Mouse (Mus musculus) hindbrain, postnatal 0 days (tissue): ENCODE measurements at regions not wholly inside any gene's neighbourhood (a gene's known extent, or its start where the extent isn't known, plus 50 kb on each side); places are given as distances from the start of the nearest gene placed in this dataset.

Experiments
- ATAC-seq: fragments of 200-750 bp; cut with Nextera tagmentation; 2 replicates; pipeline ENCODE4 v1.8.0; 2017; ENCODE audit warnings: mild to moderate bottlenecking, moderate TSS enrichment, moderate library complexity
- DNase-seq: peaks from one replicate; pipeline ENCODE4 v3.0.0-alpha.2; 2015; ENCODE audit warnings: low spot score
- H3K27ac ChIP-seq: fragments of 300-500 bp; sonication (generic); 2 replicates; pipeline ENCODE4 v1.5.1; 2014; ENCODE audit warnings: mild to moderate bottlenecking
- H3K27me3 ChIP-seq: fragments of 300-500 bp; sonication (generic); 2 replicates; pipeline ENCODE4 v1.6.1; 2014; ENCODE audit warnings: low read length, mixed read lengths; ENCODE audit not compliant: insufficient read depth
- H3K36me3 ChIP-seq: fragments of 300-500 bp; sonication (generic); 2 replicates; pipeline ENCODE4 v1.6.1; 2014; ENCODE audit warnings: low read length, mixed read lengths; ENCODE audit not compliant: insufficient read depth
- H3K4me1 ChIP-seq: fragments of 300-500 bp; sonication (generic); 2 replicates; pipeline ENCODE4 v1.6.1; 2014; ENCODE audit warnings: antibody characterized with exemption, low read length, mixed read lengths; ENCODE audit not compliant: insufficient read depth
- H3K4me2 ChIP-seq: fragments of 300-500 bp; sonication (generic); 2 replicates; pipeline ENCODE4 v1.6.1; 2014; ENCODE audit warnings: low read depth, mild to moderate bottlenecking, low read length, moderate library complexity, mixed read lengths
- H3K4me3 ChIP-seq: fragments of 300-500 bp; sonication (generic); 2 replicates; pipeline ENCODE4 v1.5.1; 2014; ENCODE audit warnings: low read length
- H3K9ac ChIP-seq: fragments of 300-500 bp; sonication (generic); replicated peaks from 2 replicates; pipeline ENCODE4 v1.6.1; 2014; ENCODE audit warnings: mild to moderate bottlenecking, low read length, moderate library complexity, mixed read lengths
- H3K9me3 ChIP-seq: fragments of 300-500 bp; sonication (generic); 2 replicates; pipeline ENCODE4 v1.6.1; 2016; ENCODE audit warnings: low read length, mixed read lengths
- CTCF ChIP-seq: IDR thresholded peaks from 2 replicates; pipeline ENCODE4 v1.5.1; 2016; ENCODE audit warnings: antibody characterized with exemption, control low read depth, low read depth
- WGBS: fragments of 180-500 bp; shearing (Covaris S2); extraction: QIAGEN DNeasy Blood & Tissue Kit; methylation state at CpG from one replicate; pipeline ENCODE4 v1.1.7; 2014; 5-methylcytosine and 5-hydroxymethylcytosine counted together

DNA sequence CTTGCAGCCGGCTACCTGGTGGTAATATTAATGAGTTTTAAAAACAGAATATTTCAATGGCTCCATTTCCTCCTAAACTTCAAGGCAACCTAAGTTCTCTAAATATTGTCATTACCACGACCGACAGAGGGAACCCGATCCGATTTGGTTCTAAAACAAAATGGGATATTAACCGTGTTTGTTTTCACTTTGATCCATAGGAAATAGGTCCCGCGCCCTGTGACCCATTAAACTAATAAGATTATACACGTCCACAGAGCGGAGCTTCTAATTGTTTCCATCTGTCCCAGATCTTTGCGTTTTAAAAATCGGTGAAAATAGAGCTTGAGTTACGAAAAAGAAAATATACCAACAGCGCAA lies 254.8 kb upstream of the Nfe2l3 start:
- 2% methylated on average over 14 of the region's 14 CpGs for WGBS
- DNase-seq (no peak), ATAC-seq (no peak)
- H3K4me1 ChIP-seq: no peaks in the 10 kb centered on the region
- no peak for TF ChIP-seq CTCF
- H3K27ac ChIP-seq: no peak overlapping the region
- no peak overlapping the region for H3K9ac ChIP-seq
- H3K9me3 ChIP-seq: no peaks in the 10 kb centered on the region
- H3K27me3 ChIP-seq: peaks cover 80% of the 10 kb centered on the region
- H3K4me2 ChIP-seq: peak overlapping the region; percentile 38
- no peaks in the 10 kb centered on the region for H3K36me3 ChIP-seq
- H3K4me3 ChIP-seq: no peak overlapping the region

DNA sequence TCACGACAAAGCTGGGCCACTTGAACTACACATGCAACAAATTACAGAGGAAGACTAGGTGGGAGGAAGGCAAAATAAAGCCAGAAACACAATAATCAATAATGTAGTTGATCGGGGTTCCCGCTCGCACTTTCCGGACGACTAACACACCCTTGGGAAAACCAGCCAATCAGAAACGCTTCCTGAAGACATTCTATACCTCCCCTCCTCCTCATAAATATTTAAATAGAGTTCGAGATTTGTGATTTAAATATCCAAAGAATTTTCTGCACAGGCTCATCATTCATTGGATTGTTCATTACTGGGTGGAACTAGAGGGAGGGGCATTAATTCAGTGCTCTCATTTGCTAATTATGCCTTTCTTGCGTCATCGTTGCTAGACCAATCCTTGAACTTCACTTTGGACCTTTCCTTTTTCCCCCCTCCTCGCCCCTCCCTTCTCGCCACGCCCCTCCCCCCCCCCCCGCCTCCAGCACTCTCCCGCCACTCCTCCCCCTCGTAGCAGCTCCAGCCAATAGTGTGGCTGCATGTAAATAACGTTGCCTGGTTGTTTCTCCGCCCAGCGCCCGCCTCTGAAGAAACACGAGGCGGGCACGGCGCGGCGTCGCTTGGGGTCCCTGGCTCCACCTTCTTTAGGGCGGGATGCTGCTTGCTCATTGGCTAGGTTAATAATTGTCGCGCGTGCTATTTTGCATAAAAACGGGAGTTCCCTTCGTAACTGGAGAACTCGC lies 254.2 kb upstream of the Nfe2l3 start:
- peaks cover 82% of the 10 kb centered on the region for H3K27me3 ChIP-seq
- under 1% methylated on average over 33 of the region's 34 CpGs for WGBS
- H3K27ac ChIP-seq: no peak overlapping the region
- no peak overlapping the region for H3K9ac ChIP-seq
- H3K4me1 ChIP-seq: no peaks in the 10 kb centered on the region
- peak overlapping the region; percentile 38 for H3K4me2 ChIP-seq
- no peak overlapping the region for H3K4me3 ChIP-seq
- H3K9me3 ChIP-seq: no peaks in the 10 kb centered on the region
- no peak for TF ChIP-seq CTCF
- DNase-seq (peak; percentile 93), ATAC-seq (peak; percentile 98)
- H3K36me3 ChIP-seq: no peaks in the 10 kb centered on the region

DNA sequence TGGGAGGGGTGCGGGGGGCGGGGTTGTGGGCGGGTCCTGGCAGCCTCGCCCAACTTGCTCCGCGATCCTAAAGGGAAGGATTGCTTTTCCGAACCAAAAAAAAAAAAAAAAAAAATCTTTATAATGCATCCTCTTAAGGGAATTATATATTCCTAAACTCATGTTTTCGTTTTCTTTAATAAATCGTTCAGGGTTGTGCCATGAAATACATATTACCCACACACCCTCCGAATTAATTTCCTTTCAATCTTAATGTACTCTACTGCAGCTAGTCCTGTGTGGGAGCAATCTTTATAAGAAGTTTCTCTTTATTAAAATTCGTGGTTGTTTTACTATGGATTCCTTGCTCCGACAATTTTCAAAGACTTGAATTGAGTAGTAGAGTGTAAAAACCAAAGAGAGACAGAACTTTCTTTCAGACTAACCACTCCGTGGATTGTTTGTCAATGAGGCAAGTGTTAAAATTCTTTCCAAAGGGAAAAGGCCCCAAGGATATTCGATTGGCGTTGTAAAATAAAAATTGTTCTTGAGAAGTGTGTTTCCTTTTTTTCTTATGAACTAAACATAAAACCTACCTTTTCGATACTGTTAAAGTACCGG lies 253.6 kb upstream of the Nfe2l3 start:
- Histone ChIP-seq H3K27ac (no peak overlapping the region), H3K4me3 (no peak overlapping the region), H3K4me1 (no peaks in the 10 kb centered on the region), H3K27me3 (peaks cover 85% of the 10 kb centered on the region), H3K36me3 (no peaks in the 10 kb centered on the region), H3K9ac (no peak overlapping the region), H3K4me2 (no peak overlapping the region), H3K9me3 (no peaks in the 10 kb centered on the region)
- no peak for ATAC-seq
- WGBS: 3% methylated on average over 17 of the region's 17 CpGs
- no peak for DNase-seq
- TF ChIP-seq CTCF: no peak

DNA sequence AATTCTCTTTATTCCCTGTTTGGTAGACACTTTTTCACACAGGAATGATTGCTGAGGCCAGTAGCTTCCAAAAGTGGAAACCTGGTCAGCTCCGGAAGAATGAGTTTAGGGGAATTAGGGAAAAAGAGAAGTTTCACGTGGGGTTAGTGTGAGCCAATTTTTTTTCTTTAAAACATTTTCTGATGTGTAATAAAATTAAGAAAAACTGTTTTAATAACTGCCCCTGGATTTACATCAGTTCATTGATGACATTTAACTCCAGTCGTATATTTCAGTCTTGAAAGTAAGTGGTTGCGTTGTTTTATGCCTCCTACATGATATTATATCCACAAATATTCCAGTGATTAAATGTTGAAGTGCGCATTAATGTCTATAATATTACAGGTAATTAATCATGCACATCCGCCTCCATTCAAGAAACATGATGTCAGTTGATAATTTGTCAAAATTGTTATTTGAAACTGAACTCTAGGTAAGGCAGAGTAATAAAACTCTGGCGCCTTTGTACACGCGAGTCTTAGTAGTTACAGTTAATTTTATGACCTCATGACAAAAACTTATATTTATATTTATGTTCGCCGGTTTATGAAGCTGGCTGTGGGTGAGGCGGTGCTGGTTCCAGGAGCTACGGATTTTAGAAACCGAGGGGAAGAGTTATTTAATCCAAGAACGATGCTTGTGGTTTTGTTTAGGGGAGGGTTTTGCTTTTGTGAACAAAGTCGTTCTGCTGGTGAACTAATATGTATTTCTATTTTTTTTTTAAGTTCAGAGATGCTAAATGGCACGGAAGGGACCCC lies 252.5 kb upstream of the Nfe2l3 start:
- H3K27me3 ChIP-seq: peaks cover 85% of the 10 kb centered on the region
- 7% methylated on average over 17 of the region's 17 CpGs for WGBS
- no peak overlapping the region for H3K4me2 ChIP-seq
- TF ChIP-seq CTCF: no peak
- no peaks in the 10 kb centered on the region for H3K36me3 ChIP-seq
- no peak overlapping the region for H3K9ac ChIP-seq
- no peaks in the 10 kb centered on the region for H3K9me3 ChIP-seq
- H3K4me3 ChIP-seq: no peak overlapping the region
- no peak overlapping the region for H3K27ac ChIP-seq
- no peaks in the 10 kb centered on the region for H3K4me1 ChIP-seq
- DNase-seq: no peak
- ATAC-seq: no peak

GRCm38 (mm10) chr6:51180881-51181875 lies 251.3 kb upstream of the Nfe2l3 start:
- WGBS: 6% methylated on average over 11 of the region's 11 CpGs
- no peak for DNase-seq
- Histone ChIP-seq H3K4me1 (no peaks in the 10 kb centered on the region), H3K36me3 (no peaks in the 10 kb centered on the region), H3K9me3 (no peaks in the 10 kb centered on the region), H3K4me3 (no peak overlapping the region), H3K9ac (no peak overlapping the region), H3K27me3 (peaks cover 90% of the 10 kb centered on the region), H3K27ac (no peak overlapping the region), H3K4me2 (no peak overlapping the region)
- ATAC-seq: no peak
- TF ChIP-seq CTCF: no peak

DNA sequence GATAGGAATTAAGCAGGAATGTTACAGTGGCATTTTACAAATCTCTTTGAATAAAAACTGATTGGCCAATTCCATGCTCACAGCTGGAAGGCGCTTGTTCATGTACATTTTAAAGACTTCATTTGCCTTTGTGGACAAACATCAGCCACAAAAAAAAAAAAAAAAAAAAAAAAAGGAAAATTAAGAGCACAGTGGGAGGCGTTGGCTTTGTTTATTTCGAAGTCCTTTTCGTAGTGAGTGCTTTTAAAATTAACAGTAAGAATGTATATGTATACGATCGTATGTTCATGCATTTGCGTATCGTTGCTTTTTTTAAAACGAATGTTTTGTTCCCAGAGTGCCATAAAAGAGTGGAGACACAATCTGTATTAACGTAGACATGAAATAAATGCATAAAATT lies 250.6 kb upstream of the Nfe2l3 start:
- H3K27ac ChIP-seq: no peak overlapping the region

More for the DNA sequence above, 250.6 kb upstream of the Nfe2l3 start:
- DNase-seq (no peak), ATAC-seq (no peak)
- Histone ChIP-seq H3K4me1 (no peaks in the 10 kb centered on the region), H3K4me2 (no peak overlapping the region), H3K4me3 (no peak overlapping the region), H3K9me3 (no peaks in the 10 kb centered on the region), H3K27me3 (peaks cover 93% of the 10 kb centered on the region), H3K36me3 (no peaks in the 10 kb centered on the region), H3K9ac (no peak overlapping the region)
- 21% methylated on average over 10 of the region's 10 CpGs for WGBS
- TF ChIP-seq CTCF: no peak
